In the genomic region with DNA sequence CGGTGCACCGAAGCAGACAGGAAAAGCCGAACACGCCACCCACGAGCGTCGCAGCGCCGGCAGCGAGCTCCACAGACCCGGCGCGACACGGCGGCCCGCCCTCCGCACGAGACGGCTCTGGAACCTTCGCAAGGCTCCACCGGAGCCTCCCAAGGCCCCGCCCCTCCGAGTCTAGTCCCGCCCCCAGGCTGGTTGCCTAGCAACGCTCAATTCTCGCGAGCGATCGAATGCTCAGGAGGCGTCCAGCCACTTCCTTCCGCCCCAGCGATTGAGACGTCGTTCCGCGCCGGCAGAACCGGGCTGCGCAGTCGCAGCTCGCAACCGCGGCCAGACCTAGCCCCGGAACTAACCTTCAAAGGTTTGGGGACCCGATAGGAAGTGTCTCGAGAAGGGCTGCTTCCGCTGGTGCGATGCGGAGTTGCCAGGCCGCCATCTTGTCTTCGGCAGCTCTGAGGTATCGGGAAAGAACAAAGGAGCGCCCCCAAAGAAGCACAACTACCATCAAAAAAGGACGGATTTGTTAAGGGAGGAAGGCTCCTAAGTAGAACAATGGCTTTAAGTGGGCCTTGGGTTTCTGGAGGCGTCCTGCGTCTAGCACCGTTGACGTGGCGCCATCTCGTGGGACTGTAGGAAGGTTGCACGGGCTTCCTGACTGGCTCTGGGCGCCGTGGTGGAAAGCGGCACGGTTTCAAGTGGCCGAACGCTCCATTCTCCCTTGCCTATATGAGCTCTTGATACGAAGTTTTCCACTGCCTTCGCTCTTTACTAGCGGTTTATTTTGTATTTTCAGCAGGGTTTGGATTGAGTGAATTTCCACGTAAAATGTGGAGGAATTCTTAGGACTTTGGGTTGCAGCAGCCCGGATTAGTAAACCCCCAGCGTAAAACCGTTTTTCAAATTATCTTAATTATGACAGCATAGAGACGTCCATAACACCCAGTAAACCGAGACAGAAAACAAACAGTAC, we compare ENCODE assay signal across 8 mouse cellular contexts. TPM values are rescaled to one million over a fixed set of nuclear protein-coding genes. Genes with fewer than 3 reads are reported as not detected.
DNase-seq lines count a peak whose midpoint lies in the region; ATAC-seq and TF ChIP-seq lines count a peak whose summit lies in the region.

A gene (minus strand): TSS at position 173 of the 967 bp plus-strand sequence.

- H3K9me3 ChIP-seq in hindbrain, postnatal 0 days (ENCODE audit: low read length), result no peaks in the 10 kb centered on the region

- H3K4me1 ChIP-seq in hindbrain, postnatal 0 days (ENCODE audit: insufficient read depth, low read length), result peaks cover 18% of the 10 kb centered on the region

- peak; percentile 93 for ATAC-seq in common myeloid progenitor, adult 5-6 weeks (replicated peaks; ENCODE audit: low read depth, poor library complexity, severe bottlenecking)
- ATAC-seq in hindbrain, postnatal 0 days, result peak; percentile 98
- peak; percentile 87 for ATAC-seq in megakaryocyte, adult 5-6 weeks (ENCODE audit: poor library complexity, severe bottlenecking)

- under 1% methylated on average over 74 of the region's 76 CpGs for WGBS in hindbrain, postnatal 0 days

- peak within 1 kb of the TSS; percentile 83 for H3K9ac ChIP-seq in hindbrain, postnatal 0 days (replicated peaks; ENCODE audit: low read length)

- intact Hi-C loops in gastrocnemius, adult 2 months (cut with DNase I), result loop anchor here (1.0 to 10.0 kb wide), 2 partner anchors 18 to 1662 kb away; a partner anchor contains a TSS
- intact Hi-C loops in left cerebral cortex, adult 2 months (cut with DNase I), result loop anchor here (1.0 to 5.0 kb wide), 2 partner anchors 18 to 164 kb away; a partner anchor contains a TSS

- H3K36me3 ChIP-seq in hindbrain, postnatal 0 days (ENCODE audit: insufficient read depth, low read length), result no peaks in the 10 kb centered on the region

- TF ChIP-seq CTCF in gastrocnemius, adult 2 months (IDR thresholded peaks at IDR 0.05), result no peak; the same call in 1 of the 2 replicates
- peak; percentile 82 for TF ChIP-seq CTCF in hindbrain, postnatal 0 days (IDR thresholded peaks at IDR 0.05; ENCODE audit: low read depth)
- TF ChIP-seq CTCF in left cerebral cortex, adult 2 months (IDR thresholded peaks at IDR 0.05), result peak; percentile 83

- peak within 1 kb of the TSS; percentile 99 for H3K4me3 ChIP-seq in gastrocnemius, adult 2 months
- H3K4me3 ChIP-seq in hindbrain, postnatal 0 days (ENCODE audit: low read length), result peak within 1 kb of the TSS; percentile 87
- peak within 1 kb of the TSS; percentile 71 for H3K4me3 ChIP-seq in left cerebral cortex, adult 2 months

- H3K27ac ChIP-seq in gastrocnemius, adult 2 months, result peak within 1 kb of the TSS; percentile 100
- H3K27ac ChIP-seq in hindbrain, postnatal 0 days, result peak within 1 kb of the TSS; percentile 99
- H3K27ac ChIP-seq in left cerebral cortex, adult 2 months, result peak within 1 kb of the TSS; percentile 99

- peak within 1 kb of the TSS; percentile 86 for H3K4me2 ChIP-seq in hindbrain, postnatal 0 days (ENCODE audit: low read depth, low read length)

- DNase-seq in ZHBTc4 (ENCODE audit: low read depth, low spot score), result peak; percentile 99
- DNase-seq in gastrocnemius, adult 2 months, result peak; percentile 99
- peak; percentile 100 for DNase-seq in hindbrain, postnatal 0 days (ENCODE audit: low spot score)
- peak; percentile 100 for DNase-seq in left cerebral cortex, adult 2 months (ENCODE audit: extremely low spot score in 1 of 2, low spot score in 2 of 2)
- peak; percentile 99 for DNase-seq in right cerebral cortex, adult 2 months (ENCODE audit: low spot score in 2 of 2)
- DNase-seq in urinary bladder, postnatal 14 days (ENCODE audit: low spot score), result peak; percentile 100

- H3K27me3 ChIP-seq in hindbrain, postnatal 0 days (ENCODE audit: insufficient read depth, low read length), result no peaks in the 10 kb centered on the region

RNA-seq across cellular contexts. Expression of the gene that starts here (rescaled TPM):
- 301 and 348 TPM in 2 replicates for total RNA-seq in common myeloid progenitor, adult 5-6 weeks (2017)
- 10 to 100 TPM; 50.1 to 65.8 TPM for total RNA-seq in gastrocnemius, adult 2 months (2021)
- 49.5 and 76.6 TPM in 2 replicates for total RNA-seq in hindbrain, postnatal 0 days (2014; rRNA removed)
- polyA plus RNA-seq in hindbrain, postnatal 0 days (2015; fragmentation: Nextera tagmentation; extraction: Ambion mirVana), result 316 and 317 TPM in 2 replicates
- total RNA-seq in left cerebral cortex, adult 2 months (2021), result 10 to 100 TPM; 85.3 to 87.5 TPM
- total RNA-seq in megakaryocyte, adult 5-6 weeks (2015), result 122 and 129 TPM in 2 replicates
- 122 and 124 TPM in 2 replicates for total RNA-seq in megakaryocyte, adult 5-6 weeks (2017)

Comparison
In these comparisons a context has a peak if more than half of its experiments do, and no peak if none do; other contexts are left out.
1. Peak in every context shown above with its lines: DNase-seq, ATAC-seq, H3K4me3 ChIP-seq and H3K27ac ChIP-seq.